Comparison of ENCODE assay signal across 8 mouse cellular contexts in the genomic region with DNA sequence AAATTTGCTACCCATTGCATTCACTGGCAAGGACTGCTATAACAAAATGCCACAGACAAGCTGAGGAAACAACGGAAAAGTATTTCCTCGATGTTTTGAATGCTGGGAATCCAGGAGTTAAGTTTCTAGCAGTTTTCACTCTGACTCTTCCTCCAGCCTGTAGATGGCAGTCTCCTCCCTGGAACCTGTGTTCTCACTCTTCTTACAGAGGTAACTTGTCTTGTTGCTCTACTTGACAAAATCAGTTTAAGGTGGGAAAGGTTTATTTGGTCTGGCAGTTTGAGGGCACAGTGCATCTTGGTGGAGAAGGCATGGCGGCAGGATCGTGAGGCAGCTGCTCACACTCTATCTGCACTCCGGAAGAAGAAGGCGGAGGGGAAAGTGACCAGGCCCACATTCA.
DNase-seq lines count a peak whose midpoint lies in the region; ATAC-seq and TF ChIP-seq lines count a peak whose summit lies in the region.
"Had no signal": no experiment of that assay in that cellular context is flagged by ENCODE, and none has a peak within 500 bp of the region (broad histone marks: within the 10 kb centered on the region; RNA-seq: fewer than 3 reads in every experiment).

No protein-coding gene starts in this region.

- no peak overlapping the region for H3K4me2 ChIP-seq in heart, embryonic 12.5 days
- H3K4me2 ChIP-seq: heart, embryonic 15.5 days had no signal

- no peaks in the 10 kb centered on the region for H3K4me1 ChIP-seq in heart, embryonic 12.5 days (replicated peaks)
- no peaks in the 10 kb centered on the region for H3K4me1 ChIP-seq in thymus, adult 2 months (replicated peaks; ENCODE audit: control insufficient read depth, insufficient read depth, low read length)
- H3K4me1 ChIP-seq: heart, embryonic 15.5 days had no signal

- no peak overlapping the region for H3K4me3 ChIP-seq in heart, embryonic 12.5 days
- H3K4me3 ChIP-seq in thymus, adult 2 months (ENCODE audit: control insufficient read depth, insufficient read depth, low read length) = no peak overlapping the region
- H3K4me3 ChIP-seq: heart, embryonic 15.5 days had no signal

- H3K9ac ChIP-seq in heart, embryonic 12.5 days = no peak overlapping the region
- H3K9ac ChIP-seq: heart, embryonic 15.5 days had no signal

- 66% methylated on average over 6 of the region's 6 CpGs for WGBS in heart, embryonic 12.5 days
- 77% methylated on average over 6 of the region's 6 CpGs for WGBS in thymus, adult 2 months

- no peaks in the 10 kb centered on the region for H3K36me3 ChIP-seq in heart, embryonic 12.5 days
- no peaks in the 10 kb centered on the region for H3K36me3 ChIP-seq in thymus, adult 2 months (ENCODE audit: control insufficient read depth, insufficient read depth, low read length)
- H3K36me3 ChIP-seq: heart, embryonic 15.5 days had no signal

- TF ChIP-seq CTCF in thymus, adult 2 months (IDR thresholded peaks at IDR 0.05; ENCODE audit: borderline replicate concordance, control insufficient read depth, extremely low read depth, insufficient read depth, low read length, poor library complexity) = no peak

- ATAC-seq in heart, embryonic 12.5 days (ENCODE audit: insufficient number of reproducible peaks, low FRiP score) = no peak

- no peak for TF ChIP-seq POLR2A in thymus, adult 2 months (IDR thresholded peaks at IDR 0.05; ENCODE audit: control insufficient read depth, extremely low read depth, insufficient read depth, low read length, poor library complexity)

- H3K27ac ChIP-seq in heart, embryonic 12.5 days (ENCODE audit: poor library complexity, severe bottlenecking) = no peak overlapping the region
- H3K27ac ChIP-seq in thymus, adult 2 months (ENCODE audit: control insufficient read depth, insufficient read depth, low read length) = no peak overlapping the region
- H3K27ac ChIP-seq: heart, embryonic 15.5 days had no signal

- H3K27me3 ChIP-seq in heart, embryonic 12.5 days (replicated peaks) = no peaks in the 10 kb centered on the region
- no peaks in the 10 kb centered on the region for H3K27me3 ChIP-seq in thymus, adult 2 months (ENCODE audit: control insufficient read depth, insufficient read depth, low read length)
- H3K27me3 ChIP-seq: heart, embryonic 15.5 days had no signal

- no peaks in the 10 kb centered on the region for H3K9me3 ChIP-seq in heart, embryonic 12.5 days (replicated peaks)
- H3K9me3 ChIP-seq: heart, embryonic 15.5 days had no signal

- intact Hi-C loops in heart, postnatal 10 days (cut with DNase I) = loop anchor here (2.0 to 10.0 kb wide), 2 partner anchors 193 to 447 kb away; partner anchors contain the start of gene Mgat5

- DNase-seq in heart, postnatal 10 days = peak; percentile 30 to 38
- peak; percentile 8 for DNase-seq in thymus, adult 2 months
- DNase-seq in thymus, adult 18-20 months = no peak
- peak; percentile 21 for DNase-seq in forelimb bud, embryonic 11.5 days (ENCODE audit: low read depth, low spot score)
- DNase-seq in yolk sac, embryonic 10.5 days (ENCODE audit: low spot score) = no peak
- DNase-seq in layer of hippocampus, postnatal 25 days (ENCODE audit: extremely low spot score in 1 of 2, low spot score in 1 of 2) = no peak

Comparison
In these comparisons a context has a peak if more than half of its experiments do, and no peak if none do; other contexts are left out.
1. DNase-seq: peak in heart, postnatal 10 days (2 of 2), thymus, adult 2 months (single experiment) and forelimb bud, embryonic 11.5 days (single experiment); none in thymus, adult 18-20 months (0 of 2), yolk sac, embryonic 10.5 days (single experiment) and layer of hippocampus, postnatal 25 days (0 of 2).